Mouse (Mus musculus) liver, embryonic 16.5 days (tissue): Measurements from ENCODE around the gene Lsamp. TPM values are rescaled to one million over a fixed set of nuclear protein-coding genes. Genes with fewer than 3 reads are reported as not detected.

Experiments used
- ATAC-seq: fragments of 200-750 bp; cut with Nextera tagmentation; 2 replicates; pipeline ENCODE4 v1.8.0; 2017; ENCODE audit warnings: low read depth, mild to moderate bottlenecking, moderate number of reproducible peaks, moderate library complexity
- H3K27ac ChIP-seq: fragments of 300-500 bp; sonication (generic); 2 replicates; pipeline ENCODE4 v1.5.1; 2014; ENCODE audit warnings: mild to moderate bottlenecking, low read length
- H3K27me3 ChIP-seq: fragments of 300-500 bp; sonication (generic); 2 replicates; pipeline ENCODE4 v1.6.1; 2014; ENCODE audit warnings: low read depth, low read length, mixed read lengths; ENCODE audit not compliant: control insufficient read depth, insufficient read depth
- H3K36me3 ChIP-seq: fragments of 300-500 bp; sonication (generic); 2 replicates; pipeline ENCODE4 v1.6.1; 2014; ENCODE audit warnings: mild to moderate bottlenecking; ENCODE audit not compliant: control insufficient read depth, insufficient read depth
- H3K4me1 ChIP-seq: fragments of 300-500 bp; sonication (generic); 2 replicates; pipeline ENCODE4 v1.6.1; 2014; ENCODE audit warnings: low read depth, low read length, mixed read lengths; ENCODE audit not compliant: control insufficient read depth
- H3K4me2 ChIP-seq: fragments of 300-500 bp; sonication (generic); 2 replicates; pipeline ENCODE4 v1.6.1; 2014; ENCODE audit warnings: low read depth, low read length, mixed read lengths
- H3K4me3 ChIP-seq: fragments of 300-500 bp; sonication (generic); 2 replicates; pipeline ENCODE4 v1.5.1; 2014; ENCODE audit warnings: low read depth, mild to moderate bottlenecking, low read length
- H3K9ac ChIP-seq: fragments of 300-500 bp; sonication (generic); 2 replicates; pipeline ENCODE4 v1.6.1; 2014; ENCODE audit warnings: low read depth, low read length
- H3K9me3 ChIP-seq: fragments of 300-500 bp; sonication (generic); replicated peaks from 2 replicates; pipeline ENCODE4 v1.6.1; 2016; ENCODE audit warnings: low read length; ENCODE audit not compliant: control insufficient read depth
- WGBS: fragments of 180-500 bp; shearing (Covaris S2); extraction: QIAGEN DNeasy Blood & Tissue Kit; methylation state at CpG from one replicate; pipeline ENCODE4 v1.1.7; 2014; ENCODE audit not compliant: insufficient replicate concordance; 5-methylcytosine and 5-hydroxymethylcytosine counted together
- polyA plus RNA-seq: library from polyadenylated mRNA; unstranded; fragments of >200 nt; fragmentation: Nextera tagmentation; extraction: Ambion mirVana; gene quantifications from 2 replicates; pipeline ENCODE4 v1.2.1, GENCODE M21; 2015

The Lsamp gene
- polyA plus RNA-seq, 1 experiment from 2014 or later = 0.15 TPM

DNA sequence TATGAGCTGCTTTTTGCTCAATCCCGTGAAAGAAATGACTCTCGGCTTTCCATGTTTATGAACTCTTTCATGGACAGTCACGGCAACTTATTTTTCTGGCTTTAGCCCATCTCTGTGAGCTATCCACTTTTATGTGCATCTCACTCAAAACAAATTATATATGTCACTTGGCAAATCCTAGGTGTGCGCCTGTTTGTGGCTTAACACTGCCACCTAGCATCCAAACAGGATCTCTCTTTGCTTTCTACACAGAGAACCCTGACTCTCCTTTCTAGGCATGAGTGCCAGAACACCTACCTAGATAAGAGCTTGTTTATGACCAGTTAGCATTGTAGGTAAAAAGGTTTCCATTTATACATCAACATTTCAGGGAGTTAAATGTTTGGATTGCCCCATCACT is 1146.9 kb downstream of the Lsamp start:
- H3K9me3 ChIP-seq = no peaks in the 10 kb centered on the region
- H3K27me3 ChIP-seq = no peaks in the 10 kb centered on the region
- no peak overlapping the region for H3K4me3 ChIP-seq
- ATAC-seq = no peak
- 58% methylated on average over 4 of the region's 4 CpGs for WGBS
- H3K4me1 ChIP-seq = no peaks in the 10 kb centered on the region
- H3K27ac ChIP-seq = no peak overlapping the region
- no peaks in the 10 kb centered on the region for H3K36me3 ChIP-seq
- H3K4me2 ChIP-seq = no peak overlapping the region
- H3K9ac ChIP-seq = no peak overlapping the region

DNA sequence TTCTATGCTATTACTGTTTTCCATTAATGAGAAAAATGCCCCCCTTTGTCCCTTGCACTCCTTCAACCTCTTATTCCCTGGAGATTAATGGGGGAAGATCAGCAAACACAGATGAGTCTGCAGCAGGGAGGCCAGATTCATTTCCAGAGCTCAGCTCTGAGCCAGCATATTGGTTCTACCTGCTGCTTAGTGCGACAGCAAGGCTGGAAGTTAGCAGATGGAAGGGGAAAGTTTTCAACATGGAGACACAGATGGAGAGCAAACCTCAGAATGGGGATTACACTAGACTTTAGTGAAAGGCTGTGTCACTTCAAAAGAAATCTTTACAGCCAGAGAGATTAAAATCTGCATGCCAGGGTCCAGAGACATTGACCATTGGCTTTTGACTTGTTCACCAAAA is 1188.7 kb downstream of the Lsamp start:
- Histone ChIP-seq H3K27ac (no peak overlapping the region), H3K36me3 (no peaks in the 10 kb centered on the region), H3K4me1 (no peaks in the 10 kb centered on the region), H3K9ac (no peak overlapping the region), H3K9me3 (no peaks in the 10 kb centered on the region), H3K4me2 (no peak overlapping the region), H3K4me3 (no peak overlapping the region), H3K27me3 (no peaks in the 10 kb centered on the region)
- ATAC-seq = no peak
- 48% methylated on average over 1 of the region's 1 CpGs for WGBS

GRCm38 (mm10) chr16:41179557-41179956 is 1195.4 kb downstream of the Lsamp start:
- H3K27ac ChIP-seq = no peak overlapping the region
- ATAC-seq = no peak
- H3K9me3 ChIP-seq = no peaks in the 10 kb centered on the region
- no peaks in the 10 kb centered on the region for H3K4me1 ChIP-seq
- H3K9ac ChIP-seq = no peak overlapping the region
- no peaks in the 10 kb centered on the region for H3K36me3 ChIP-seq
- no peaks in the 10 kb centered on the region for H3K27me3 ChIP-seq
- H3K4me2 ChIP-seq = no peak overlapping the region
- no peak overlapping the region for H3K4me3 ChIP-seq
- 46% methylated on average over 3 of the region's 3 CpGs for WGBS

DNA sequence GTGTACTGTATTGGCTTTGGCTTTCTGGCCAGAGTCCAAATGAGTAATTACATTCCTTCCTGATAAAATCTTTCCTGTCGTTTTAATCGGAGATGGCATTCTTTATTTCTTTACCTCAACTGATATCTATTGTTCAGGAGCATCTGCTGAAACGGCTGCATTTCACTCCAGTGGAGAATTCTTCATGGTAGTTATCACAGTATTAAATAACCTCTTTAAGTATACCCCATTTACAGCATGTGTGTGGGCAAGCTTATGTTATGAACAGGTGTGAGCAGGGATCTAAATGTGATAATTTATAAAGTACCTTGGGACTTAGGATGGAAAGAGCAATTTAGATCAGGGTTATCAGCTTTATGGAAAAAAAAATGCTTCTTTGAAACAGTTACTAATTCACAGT is 1196.7 kb downstream of the Lsamp start:
- no peaks in the 10 kb centered on the region for H3K27me3 ChIP-seq
- no peaks in the 10 kb centered on the region for H3K36me3 ChIP-seq
- H3K4me2 ChIP-seq = no peak overlapping the region
- H3K4me1 ChIP-seq = no peaks in the 10 kb centered on the region
- no peak overlapping the region for H3K9ac ChIP-seq
- no peaks in the 10 kb centered on the region for H3K9me3 ChIP-seq
- H3K4me3 ChIP-seq = no peak overlapping the region
- no peak for ATAC-seq
- no peak overlapping the region for H3K27ac ChIP-seq
- 56% methylated on average over 3 of the region's 3 CpGs for WGBS

- no peaks in the 10 kb centered on the region for H3K36me3 ChIP-seq
- ATAC-seq = no peak
- no peak overlapping the region for H3K4me3 ChIP-seq
- H3K9ac ChIP-seq = no peak overlapping the region
- no peaks in the 10 kb centered on the region for H3K9me3 ChIP-seq
- H3K27ac ChIP-seq = no peak overlapping the region
- WGBS = 76% methylated on average over 5 of the region's 5 CpGs
- no peak overlapping the region for H3K4me2 ChIP-seq
- no peaks in the 10 kb centered on the region for H3K4me1 ChIP-seq
- no peaks in the 10 kb centered on the region for H3K27me3 ChIP-seq
These were observed 1225.9 kb downstream of the Lsamp start for GRCm38 (mm10) chr16:41210055-41210454.

GRCm38 (mm10) chr16:41235829-41236228 is 1251.7 kb downstream of the Lsamp start:
- Histone ChIP-seq H3K36me3 (no peaks in the 10 kb centered on the region), H3K4me1 (no peaks in the 10 kb centered on the region), H3K27ac (no peak overlapping the region), H3K9me3 (no peaks in the 10 kb centered on the region), H3K9ac (no peak overlapping the region), H3K4me2 (no peak overlapping the region), H3K27me3 (no peaks in the 10 kb centered on the region), H3K4me3 (no peak overlapping the region)
- no peak for ATAC-seq

DNA sequence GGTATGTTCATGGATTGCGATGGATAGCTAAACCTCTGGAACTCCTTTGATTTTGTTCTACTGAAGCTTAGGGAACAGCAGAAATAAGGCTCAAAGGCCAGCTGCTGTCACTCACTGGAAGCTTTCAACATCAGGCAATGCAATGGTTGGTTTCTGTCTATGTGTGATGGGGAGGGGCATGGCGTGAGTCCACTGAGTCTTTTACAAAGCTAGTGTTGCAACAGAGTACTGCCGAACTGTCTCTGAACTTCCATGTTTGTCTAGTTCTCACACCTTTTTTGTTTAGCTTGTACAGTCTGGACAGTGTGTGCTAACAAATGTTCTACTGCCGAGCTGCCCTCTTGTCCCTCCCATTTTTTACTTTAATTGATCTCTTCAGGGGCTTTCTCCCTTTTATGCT is 1258.7 kb downstream of the Lsamp start:
- no peak overlapping the region for H3K27ac ChIP-seq
- WGBS = 35% methylated on average over 4 of the region's 4 CpGs
- H3K36me3 ChIP-seq = no peaks in the 10 kb centered on the region
- H3K27me3 ChIP-seq = no peaks in the 10 kb centered on the region
- H3K4me3 ChIP-seq = no peak overlapping the region
- no peaks in the 10 kb centered on the region for H3K4me1 ChIP-seq
- peak; percentile 96 for ATAC-seq
- H3K9me3 ChIP-seq = no peaks in the 10 kb centered on the region
- H3K4me2 ChIP-seq = no peak overlapping the region
- no peak overlapping the region for H3K9ac ChIP-seq

- H3K27me3 ChIP-seq = no peaks in the 10 kb centered on the region
- no peak overlapping the region for H3K9ac ChIP-seq
- WGBS = 6% methylated on average over 2 of the region's 2 CpGs
- no peak overlapping the region for H3K4me2 ChIP-seq
- H3K9me3 ChIP-seq = no peaks in the 10 kb centered on the region
- no peaks in the 10 kb centered on the region for H3K4me1 ChIP-seq
- no peaks in the 10 kb centered on the region for H3K36me3 ChIP-seq
- H3K27ac ChIP-seq = no peak overlapping the region
- no peak overlapping the region for H3K4me3 ChIP-seq
- ATAC-seq = no peak
These were observed 1260.5 kb downstream of the Lsamp start for GRCm38 (mm10) chr16:41244711-41245110.

- H3K9ac ChIP-seq = no peak overlapping the region
- no peaks in the 10 kb centered on the region for H3K4me1 ChIP-seq
- ATAC-seq = no peak
- H3K9me3 ChIP-seq = no peaks in the 10 kb centered on the region
- no peak overlapping the region for H3K4me2 ChIP-seq
- 47% methylated on average over 12 of the region's 12 CpGs for WGBS
- H3K27ac ChIP-seq = no peak overlapping the region
- no peaks in the 10 kb centered on the region for H3K36me3 ChIP-seq
- H3K27me3 ChIP-seq = no peaks in the 10 kb centered on the region
- H3K4me3 ChIP-seq = no peak overlapping the region
These were observed 1274.2 kb downstream of the Lsamp start for GRCm38 (mm10) chr16:41258145-41259035.
